Mouse (Mus musculus) embryonic fibroblast, embryonic 13.5 days (primary cell): Measurements from ENCODE around the gene Thap7.

Source experiments
- CTCF ChIP-seq: IDR thresholded peaks from 2 replicates; pipeline ENCODE4 v1.5.1; 2011; ENCODE audit warnings: mild to moderate bottlenecking, control low read depth, low read length, moderate library complexity, borderline replicate concordance; ENCODE audit not compliant: insufficient read depth
- POLR2A ChIP-seq: IDR thresholded peaks from 2 replicates; pipeline ENCODE4 v1.6.1; 2011; ENCODE audit warnings: low read depth, mild to moderate bottlenecking, control low read depth, low read length, moderate library complexity

GRCm38 (mm10) chr16:17561128-17561750 lies 30.3 kb upstream of the Thap7 start, which contains the start of gene Lrrc74b:
- TF ChIP-seq POLR2A (no peak), CTCF (no peak)
